Mouse (Mus musculus) adrenal gland, postnatal 4 days (tissue): ENCODE data around the gene Prpf38b. TPM values are rescaled to one million over a fixed set of nuclear protein-coding genes. Genes with fewer than 3 reads are reported as not detected.

ENCODE experiments used
- DNase-seq, 2 experiments: peaks; one replicate each; pipeline ENCODE4 v3.0.0; 2021 to 2022; ENCODE audit warnings: low spot score in 2 of 2, mixed read lengths in 2 of 2
- long read RNA-seq, 2 experiments: library from polyadenylated mRNA; stranded (forward); transcript quantifications; one replicate each; pipeline ENCODE4 v2.0.0; 2021
- total RNA-seq, 2 experiments: library from RNA; stranded (reverse); gene quantifications; 2 replicates each; pipeline ENCODE4 v1.2.3; 2021

Gene Prpf38b
- total RNA-seq: 10 to 100 TPM; 80.4 to 83.0 TPM
- long read RNA-seq, experiment 1, transcript Prpf38b-201 (6 exons, 3,026 nt): major isoform, 9 of 20 reads
- long read RNA-seq, experiment 1, partial matches to known transcripts: 1 of 20 reads
- long read RNA-seq, experiment 1, other reads (novel, unspliced or antisense): 7 of 20 reads
- long read RNA-seq, experiment 2, transcript Prpf38b-201 (6 exons, 3,026 nt): major isoform, 18 of 33 reads
- long read RNA-seq, experiment 2, partial matches to known transcripts: 2 of 33 reads
- long read RNA-seq, experiment 2, other reads (novel, unspliced or antisense): 10 of 33 reads

- DNase-seq: peak; percentile 86 to 91
Measured at GRCm38 (mm10) chr3:108911548-108912413, at the start of gene Prpf38b. TSS of gene Prpf38b (minus strand) at chr3:108911727.

- no peak for DNase-seq
Measured at GRCm38 (mm10) chr3:108961226-108961625, 49.7 kb upstream of the Prpf38b start.

- DNase-seq: no peak
Measured at GRCm38 (mm10) chr3:108959680-108960295, 48.3 kb upstream of the Prpf38b start.

GRCm38 (mm10) chr3:108957976-108958375 is 46.4 kb upstream of the Prpf38b start:
- no peak for DNase-seq

- DNase-seq: no peak
Measured at GRCm38 (mm10) chr3:108940996-108941395, 29.5 kb upstream of the Prpf38b start.

GRCm38 (mm10) chr3:108940001-108940633 is 28.6 kb upstream of the Prpf38b start, which contains the start of gene Gm9857:
TSS of gene Gm9857 (minus strand) at chr3:108940445.
- DNase-seq: no peak

- DNase-seq: no peak
Measured at GRCm38 (mm10) chr3:108939573-108939972, 28.0 kb upstream of the Prpf38b start, which contains the start of gene Henmt1. TSS of gene Henmt1 (plus strand) at chr3:108939873.

- no peak for DNase-seq
Measured at GRCm38 (mm10) chr3:108938691-108939090, 27.2 kb upstream of the Prpf38b start.

- DNase-seq: no peak
Measured at GRCm38 (mm10) chr3:108933557-108933956, 22.0 kb upstream of the Prpf38b start.

- DNase-seq: no peak
Measured at GRCm38 (mm10) chr3:108926308-108926707, 14.8 kb upstream of the Prpf38b start.

GRCm38 (mm10) chr3:108925677-108926076 is 14.2 kb upstream of the Prpf38b start:
- no peak for DNase-seq

- DNase-seq: no peak
Measured at GRCm38 (mm10) chr3:108921822-108922221, 10.3 kb upstream of the Prpf38b start.

- DNase-seq: no peak
Measured at GRCm38 (mm10) chr3:108920442-108921070, 9.0 kb upstream of the Prpf38b start.

- DNase-seq: no peak
Measured at GRCm38 (mm10) chr3:108918852-108919251, 7.3 kb upstream of the Prpf38b start.

- DNase-seq: no peak
Measured at GRCm38 (mm10) chr3:108917986-108918385, 6.5 kb upstream of the Prpf38b start.

- DNase-seq: no peak
Measured at GRCm38 (mm10) chr3:108916857-108917256, 5.3 kb upstream of the Prpf38b start.

- DNase-seq: no peak
Measured at GRCm38 (mm10) chr3:108915999-108916398, 4.5 kb upstream of the Prpf38b start.

- peak; percentile 23 to 40 for DNase-seq
Measured at GRCm38 (mm10) chr3:108911081-108911547, 413 bp downstream of the Prpf38b start.

GRCm38 (mm10) chr3:108910303-108911080 is 1.0 kb downstream of the Prpf38b start:
- DNase-seq: no peak

- no peak for DNase-seq
Measured at GRCm38 (mm10) chr3:108902934-108903333, 8.6 kb downstream of the Prpf38b start.
